Mouse (Mus musculus): Measurements from ENCODE around the gene Spag16.

Gene Spag16

DNA sequence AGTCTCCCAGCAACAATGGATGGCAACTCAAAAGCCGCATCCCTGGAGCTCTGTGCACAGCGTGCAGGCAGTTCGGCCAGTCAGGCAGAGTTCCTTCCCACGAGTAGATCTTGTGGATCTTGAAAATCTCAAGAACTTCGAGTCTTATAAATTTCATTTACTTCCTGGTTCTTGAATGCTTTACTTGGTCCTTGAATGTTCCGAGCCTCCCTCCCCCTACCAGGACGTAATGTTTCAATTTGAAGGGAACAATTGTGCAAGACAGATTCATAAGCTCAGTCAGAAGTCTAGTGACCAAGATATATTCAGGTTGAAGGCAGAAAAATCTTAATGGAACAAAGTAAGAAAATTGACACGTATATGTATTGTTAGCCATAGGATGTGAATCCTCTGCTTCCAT is 277.9 kb downstream of the Spag16 start:
- DNase-seq (ENCODE audit: low spot score): peak; percentile 7

DNA sequence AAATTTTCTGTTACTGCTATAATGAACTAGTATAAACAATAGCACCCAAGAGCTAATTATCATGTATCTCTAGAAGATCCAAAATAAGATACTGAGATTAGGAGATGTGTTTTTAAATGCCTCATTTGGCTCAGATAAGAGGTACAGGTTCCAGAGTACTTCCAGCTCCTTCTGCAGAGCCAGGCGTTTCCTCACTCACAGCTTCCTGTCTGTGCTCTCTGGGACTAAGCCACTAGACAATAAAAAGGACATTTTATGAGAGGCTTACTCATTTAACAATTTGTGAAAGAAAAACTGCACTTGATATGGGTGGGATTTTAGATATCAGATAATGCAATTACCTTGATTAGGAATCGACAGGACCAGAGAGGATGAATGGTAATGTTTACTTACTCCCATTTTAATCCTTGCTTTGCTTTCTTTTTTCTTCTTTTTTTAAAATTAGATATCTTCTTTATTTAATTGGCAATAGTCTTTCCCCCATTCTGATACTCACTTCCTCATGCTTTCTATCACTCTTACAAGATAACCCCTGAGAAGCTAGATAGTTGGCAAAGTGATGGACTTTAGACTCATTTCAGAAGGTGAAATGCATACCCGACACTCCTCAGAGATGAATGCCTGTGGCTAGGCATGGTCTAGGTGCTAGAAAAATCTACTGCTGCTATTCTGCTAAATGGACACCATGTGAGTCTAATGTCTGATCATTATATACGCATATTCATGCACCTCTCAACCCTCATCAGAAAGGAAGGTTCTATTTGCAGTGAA is 289.6 kb downstream of the Spag16 start:
- no peak for DNase-seq (ENCODE audit: low spot score)

- DNase-seq (ENCODE audit: low spot score): no peak
Observed at GRCm38 (mm10) chr1:70128035-70128434, 301.3 kb downstream of the Spag16 start.

GRCm38 (mm10) chr1:70135547-70135946 is 308.8 kb downstream of the Spag16 start:
- no peak for DNase-seq (ENCODE audit: low spot score)

- DNase-seq (ENCODE audit: low spot score): no peak
Observed at GRCm38 (mm10) chr1:70165343-70166158, 338.8 kb downstream of the Spag16 start.

GRCm38 (mm10) chr1:70180123-70180741 is 353.5 kb downstream of the Spag16 start:
- DNase-seq (ENCODE audit: low spot score): no peak

DNA sequence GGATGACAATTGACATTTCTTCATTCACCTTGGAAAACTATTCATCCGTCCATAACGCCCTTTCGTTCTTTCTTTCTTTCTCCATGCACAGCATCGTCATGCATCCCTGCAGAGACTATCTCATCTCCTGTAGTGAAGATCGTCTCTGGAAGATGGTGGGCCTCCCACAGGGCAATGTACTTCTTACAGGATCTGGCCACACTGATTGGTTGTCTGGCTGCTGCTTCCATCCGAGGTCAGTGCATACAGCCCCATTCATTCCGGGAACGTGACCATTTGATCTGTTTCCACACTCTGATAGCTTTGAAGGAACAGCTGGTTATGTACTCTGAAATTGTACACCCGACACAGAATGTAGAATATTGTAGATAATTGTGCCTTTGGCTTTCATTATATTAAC is 438.0 kb downstream of the Spag16 start:
- no peak for DNase-seq (ENCODE audit: low spot score)

GRCm38 (mm10) chr1:70265920-70266505 is 439.2 kb downstream of the Spag16 start:
- no peak for DNase-seq (ENCODE audit: low spot score)

DNA sequence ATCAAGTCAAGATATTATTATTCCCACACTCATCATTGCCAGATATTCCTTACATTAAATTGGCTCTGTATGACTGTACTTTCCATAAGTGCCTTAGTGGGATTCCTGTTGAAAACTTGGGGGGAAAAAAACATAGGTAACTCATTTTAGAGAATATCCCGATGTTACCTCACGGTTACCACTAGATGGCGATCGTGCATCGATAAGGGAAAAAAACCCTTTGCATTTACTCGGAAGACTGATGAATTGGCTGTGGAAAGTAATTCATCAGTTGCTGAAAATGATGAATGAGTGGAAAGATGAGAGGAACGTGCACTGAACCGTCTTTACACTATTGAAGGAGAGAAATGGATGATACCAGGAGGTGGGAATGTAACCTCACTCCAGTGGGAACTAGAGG is 443.4 kb downstream of the Spag16 start:
- DNase-seq (ENCODE audit: low spot score): no peak

- no peak for DNase-seq (ENCODE audit: low spot score)
Observed at GRCm38 (mm10) chr1:70272753-70273152, 446.0 kb downstream of the Spag16 start.

- DNase-seq (ENCODE audit: low spot score): no peak
Observed at GRCm38 (mm10) chr1:70279296-70279695, 452.5 kb downstream of the Spag16 start.

DNA sequence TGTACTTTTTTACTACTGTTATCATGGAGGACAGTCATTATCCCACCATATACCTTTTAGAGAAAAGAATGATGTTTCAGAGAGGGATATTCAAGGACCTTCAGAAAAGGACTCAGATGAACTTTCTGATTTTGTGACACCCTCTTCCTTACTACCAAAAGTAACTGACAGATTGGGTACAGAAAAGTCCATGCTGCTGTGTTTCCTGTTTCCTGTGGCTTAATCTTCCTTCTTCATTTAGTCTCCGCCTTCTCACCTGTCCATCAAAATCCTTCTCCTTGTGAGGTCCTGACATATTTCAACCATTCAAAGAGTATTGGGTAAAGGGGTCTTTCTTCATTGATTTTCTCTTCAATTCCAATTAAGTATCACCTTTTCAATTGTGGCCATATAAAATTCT is 456.6 kb downstream of the Spag16 start:
- no peak for DNase-seq (ENCODE audit: low spot score)

DNA sequence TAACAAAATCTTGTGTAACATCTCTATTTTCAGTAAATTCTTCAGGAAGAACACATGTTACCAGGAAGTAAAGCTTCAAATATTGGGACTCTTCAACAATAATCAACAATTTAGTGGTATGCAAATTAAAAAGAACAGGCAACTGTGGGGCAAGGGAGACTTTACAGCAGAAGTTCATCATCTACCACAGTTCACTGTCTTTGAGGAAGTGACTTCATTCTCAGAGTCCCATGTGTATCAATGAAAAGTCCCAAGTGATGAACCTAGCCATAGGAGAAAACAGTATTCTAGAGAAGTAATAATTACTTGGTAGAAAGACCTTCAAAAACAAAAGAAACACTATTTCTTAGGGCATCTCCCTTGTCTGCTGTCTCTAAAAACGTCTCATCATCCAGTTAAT is 457.4 kb downstream of the Spag16 start:
- no peak for DNase-seq (ENCODE audit: low spot score)

DNA sequence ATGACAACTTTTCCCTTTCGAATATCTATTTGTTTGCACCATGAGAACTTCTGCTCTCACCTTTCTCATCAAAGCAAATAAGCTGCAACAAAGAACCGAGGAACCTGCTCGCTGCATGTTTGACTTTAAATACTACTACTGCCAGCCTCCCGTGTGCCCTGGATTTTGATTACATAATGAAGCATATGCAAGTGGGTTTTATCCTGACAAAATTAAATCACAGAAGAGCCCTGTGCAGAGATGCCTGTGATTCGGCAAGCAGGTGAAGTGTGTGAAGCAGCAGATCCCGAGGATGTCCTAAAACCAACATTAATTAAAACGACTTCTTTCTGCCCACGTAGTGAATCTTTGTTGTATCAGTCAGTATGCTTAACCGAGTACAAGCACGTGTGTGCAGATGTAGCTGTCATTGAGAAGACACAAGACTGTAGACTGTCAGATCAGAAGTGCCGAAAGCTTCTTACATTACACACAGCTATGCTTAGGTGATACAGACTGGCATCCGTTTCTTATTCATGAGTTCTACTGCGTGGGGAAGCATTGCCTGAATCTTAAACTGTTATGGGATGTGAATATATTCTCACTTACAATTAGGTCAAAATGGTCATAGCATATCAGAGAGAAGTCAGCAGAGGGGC is 489.5 kb downstream of the Spag16 start:
- DNase-seq (ENCODE audit: low spot score): no peak

DNA sequence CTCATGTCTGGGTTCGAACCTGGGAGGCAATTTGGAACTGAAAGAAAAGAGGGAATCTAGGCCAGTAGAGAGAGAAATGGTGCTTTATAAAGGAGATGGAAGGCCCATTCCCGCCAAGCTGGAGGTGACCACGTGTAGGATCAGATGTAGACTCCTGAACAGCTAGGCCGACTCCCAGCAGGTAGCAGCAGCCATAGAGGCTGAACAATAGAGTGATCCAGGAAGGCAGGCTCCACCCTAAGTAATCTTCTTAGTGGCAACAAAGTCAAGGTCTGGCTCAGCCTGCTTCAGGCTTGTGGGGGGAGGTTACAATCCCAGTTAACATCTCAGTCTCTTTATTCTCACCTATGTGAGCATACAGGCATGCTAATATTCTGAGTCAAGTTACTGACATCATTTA is 494.2 kb downstream of the Spag16 start:
- DNase-seq (ENCODE audit: low spot score): no peak

- DNase-seq (ENCODE audit: low spot score): no peak
Observed at GRCm38 (mm10) chr1:70346179-70346578, 519.4 kb downstream of the Spag16 start.

DNA sequence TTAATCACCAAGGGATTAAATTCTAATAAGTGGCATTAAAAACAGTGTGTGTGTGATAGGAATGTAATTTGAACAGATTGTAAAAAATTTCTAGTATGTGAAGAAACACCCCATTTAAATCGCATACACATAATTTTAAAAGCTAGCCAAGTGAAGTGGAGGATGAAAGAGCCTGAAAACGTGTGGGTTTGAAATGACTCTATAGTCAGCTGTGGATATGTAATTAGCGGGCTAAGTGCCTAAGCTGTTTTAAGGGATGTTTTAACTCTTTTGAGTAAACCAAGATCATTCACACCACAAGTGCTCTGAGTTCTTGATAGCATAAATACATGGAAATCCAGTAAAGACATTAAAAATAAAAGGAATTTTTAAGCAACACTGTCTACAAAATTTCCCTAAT is 524.6 kb downstream of the Spag16 start:
- DNase-seq (ENCODE audit: low spot score): no peak

- DNase-seq (ENCODE audit: low spot score): no peak
Observed at GRCm38 (mm10) chr1:70354014-70354413, 527.2 kb downstream of the Spag16 start.

DNA sequence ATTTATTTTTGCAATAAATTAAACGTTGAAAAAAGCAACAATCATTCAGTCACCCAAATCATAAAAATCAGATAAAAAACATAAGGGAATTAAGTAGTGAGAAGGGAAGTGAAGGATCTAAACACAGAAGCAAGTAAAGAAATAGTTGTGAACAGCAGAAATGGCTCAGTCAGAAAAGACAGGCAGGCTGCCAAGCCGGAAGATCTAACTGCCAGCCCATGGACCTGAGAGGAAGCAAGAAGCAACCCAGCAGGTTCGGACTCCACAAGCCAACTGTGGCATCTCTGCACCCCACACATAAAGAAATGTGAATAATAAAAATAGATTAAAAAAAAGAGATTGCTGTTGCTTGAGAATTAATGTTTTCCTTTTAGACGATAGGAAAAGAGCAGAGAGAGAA is 545.0 kb downstream of the Spag16 start:
- no peak for DNase-seq (ENCODE audit: low spot score)

GRCm38 (mm10) chr1:70380096-70380495 is 553.3 kb downstream of the Spag16 start:
- no peak for DNase-seq (ENCODE audit: low spot score)

DNA sequence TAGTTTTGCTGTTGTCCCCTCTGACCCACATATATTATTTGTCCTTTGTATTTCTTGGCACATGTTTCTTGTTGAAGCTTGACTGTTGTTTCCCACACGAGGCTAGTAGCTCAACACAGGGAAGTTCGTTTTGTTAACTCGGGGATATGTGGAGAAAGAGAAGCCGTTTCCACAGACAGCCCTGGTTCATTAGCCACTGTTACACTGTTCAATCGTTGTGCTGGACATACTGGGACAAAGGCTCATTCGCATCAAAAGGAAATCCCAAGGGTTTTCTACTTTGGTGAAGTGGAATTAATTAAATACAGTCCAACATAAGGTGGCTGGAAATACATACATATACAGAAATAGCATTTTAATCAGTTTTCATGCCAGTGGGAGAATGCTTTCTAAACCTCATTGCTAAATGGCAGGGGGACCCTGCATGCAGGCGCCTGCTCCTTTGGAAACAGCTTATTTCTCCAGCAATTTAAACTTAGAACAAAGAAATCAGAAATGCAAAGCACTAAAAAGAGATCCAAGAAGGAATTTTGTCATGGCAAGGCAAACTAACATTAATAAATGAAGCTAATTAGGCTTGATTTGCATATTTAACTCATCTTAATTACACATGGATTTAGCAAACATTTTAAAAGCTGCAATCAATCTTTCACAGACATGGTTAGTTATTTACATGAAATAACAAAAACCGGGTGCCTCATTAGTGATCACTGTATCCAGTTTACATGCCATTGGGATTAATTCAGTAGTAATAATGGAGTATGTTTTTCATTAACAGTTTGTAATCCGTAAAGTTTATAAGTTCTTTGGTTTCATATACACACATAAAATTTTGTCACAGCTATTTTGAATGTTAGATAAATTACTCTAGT is 615.7 kb downstream of the Spag16 start:
- DNase-seq (ENCODE audit: low spot score): no peak

All from lung, postnatal 25 days (tissue).